Mouse (Mus musculus): ENCODE measurements at regions not wholly inside any gene's neighbourhood (a gene's known extent, or its start where the extent isn't known, plus 50 kb on each side); places are given as distances from the start of the nearest gene placed in this dataset.

GRCm38 (mm10) chr8:56682564-56682963 lies 131.7 kb downstream of the Fbxo8 start:
- no peak for DNase-seq

- DNase-seq: no peak
Observed at GRCm38 (mm10) chr8:56684352-56684751, 133.5 kb downstream of the Fbxo8 start.

DNA sequence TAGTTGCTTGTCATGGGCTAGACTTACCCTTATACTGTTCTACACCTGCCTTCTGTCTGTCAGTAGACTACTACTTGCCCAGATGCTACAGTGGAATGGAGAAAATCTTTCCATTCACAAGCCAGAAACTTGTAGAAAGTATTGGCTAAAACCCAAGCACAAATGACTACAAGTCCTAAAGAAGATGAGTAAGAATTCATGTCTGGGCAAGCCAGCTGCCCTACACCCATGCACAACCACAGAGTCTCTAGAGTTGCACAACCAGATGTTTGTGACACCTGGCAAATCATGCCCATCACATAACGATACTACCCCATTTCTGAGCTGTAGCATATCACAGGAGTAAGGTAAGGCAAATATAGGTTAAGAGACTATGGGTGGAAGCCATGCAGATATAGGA lies 144.5 kb downstream of the Fbxo8 start:
- no peak for DNase-seq

GRCm38 (mm10) chr8:56700580-56701145 lies 149.8 kb downstream of the Fbxo8 start:
- DNase-seq: no peak

- DNase-seq: no peak
Observed at GRCm38 (mm10) chr8:56706377-56706776, 155.5 kb downstream of the Fbxo8 start.

GRCm38 (mm10) chr8:56706941-56707706 lies 156.2 kb downstream of the Fbxo8 start:
- DNase-seq: peak; percentile 2

DNA sequence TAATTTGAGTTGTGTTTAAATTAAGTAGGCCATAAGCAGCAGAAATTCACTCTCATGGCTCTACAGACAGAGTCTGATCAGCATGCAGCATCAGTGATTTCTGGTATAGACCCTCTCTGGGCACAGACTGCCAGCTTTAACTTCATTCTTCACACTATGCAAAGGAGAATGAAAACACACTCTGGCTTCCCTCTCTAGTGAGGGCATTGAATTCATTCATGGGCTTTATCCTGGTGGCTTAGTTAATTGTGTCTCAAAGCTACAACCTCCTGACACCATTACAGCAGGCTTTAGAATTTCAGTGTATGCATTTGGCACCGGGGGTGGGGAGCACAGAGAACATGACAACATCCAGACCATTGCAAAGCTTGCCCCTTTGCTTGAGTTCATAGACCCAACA lies 169.1 kb downstream of the Fbxo8 start:
- no peak for DNase-seq

GRCm38 (mm10) chr8:56722473-56723236 lies 171.8 kb downstream of the Fbxo8 start:
- DNase-seq: no peak

GRCm38 (mm10) chr8:56724607-56725006 lies 173.7 kb downstream of the Fbxo8 start:
- no peak for DNase-seq

DNA sequence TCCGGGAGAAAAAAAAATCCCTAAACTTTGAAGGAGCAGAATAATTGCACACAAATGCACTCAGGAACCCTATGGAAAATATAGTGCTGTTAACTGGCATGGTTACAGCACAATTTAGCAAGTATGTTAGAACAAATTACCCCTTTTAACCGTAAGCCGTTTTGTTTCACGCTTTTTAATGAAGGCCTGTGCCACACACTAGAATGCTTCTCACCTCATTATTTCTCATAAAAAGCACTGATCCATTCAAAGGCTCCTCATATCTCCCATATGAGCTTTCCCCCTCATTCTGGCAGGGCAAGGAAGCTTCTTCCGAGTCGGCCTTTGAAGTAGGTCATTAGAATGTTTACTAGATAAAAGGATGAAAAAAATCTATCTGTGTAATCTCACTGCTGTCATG lies 182.4 kb downstream of the Fbxo8 start:
- DNase-seq: no peak

GRCm38 (mm10) chr8:56735021-56735420 lies 184.1 kb downstream of the Fbxo8 start:
- DNase-seq: no peak

DNA sequence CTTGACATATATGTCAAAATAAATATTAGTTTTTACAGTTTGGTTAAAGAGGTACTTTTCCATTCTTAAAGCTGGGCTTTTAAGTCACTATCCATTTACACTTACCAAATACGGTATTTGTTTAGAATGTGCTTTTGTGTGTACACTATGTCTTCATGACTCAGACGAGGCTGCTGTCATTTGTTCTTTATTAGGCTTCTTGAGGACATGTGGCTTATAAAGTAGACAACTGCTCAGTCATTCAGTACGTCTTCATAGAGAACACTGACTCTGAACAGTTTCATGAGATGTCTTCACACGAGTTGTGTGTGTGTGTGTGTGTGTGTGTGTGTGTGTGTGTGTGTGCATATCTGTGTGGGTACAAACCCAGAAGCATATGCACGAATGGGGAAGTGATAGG lies 216.1 kb downstream of the Fbxo8 start:
- DNase-seq: no peak

GRCm38 (mm10) chr8:56784441-56784840 lies 233.6 kb downstream of the Fbxo8 start:
- DNase-seq: no peak

DNA sequence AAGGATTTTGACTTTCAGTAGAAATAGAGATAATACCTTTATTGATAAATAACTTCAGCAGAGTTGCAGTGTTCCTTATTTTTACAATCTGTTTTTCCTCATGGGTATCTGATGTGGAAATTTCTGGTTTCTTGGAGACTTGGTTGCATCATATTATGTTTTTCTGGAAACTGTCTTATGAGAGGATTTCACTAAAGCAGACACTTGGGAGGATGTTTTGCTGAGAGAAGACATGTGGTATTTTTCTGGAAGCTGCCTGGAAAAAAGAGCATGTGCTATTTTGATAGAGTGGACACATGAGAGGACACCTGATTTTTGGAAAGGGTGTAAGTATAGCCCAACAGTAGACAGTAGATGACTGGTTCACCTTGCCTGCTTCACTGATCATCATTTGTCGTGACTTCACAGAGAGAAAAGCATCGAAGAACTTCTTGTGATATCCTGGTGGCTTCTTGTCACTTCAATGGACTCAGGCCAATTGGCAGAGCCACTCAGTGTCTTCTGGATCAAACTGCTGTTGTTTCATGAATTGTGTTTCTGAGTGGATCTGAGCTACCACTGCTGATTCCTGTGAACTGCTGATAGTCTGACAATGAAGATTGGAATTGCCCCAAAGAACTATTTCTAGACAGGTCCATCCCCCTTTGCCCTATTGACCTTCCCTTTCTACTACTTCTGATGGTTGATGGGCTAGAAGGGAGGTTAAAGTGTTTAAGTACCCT lies 238.8 kb downstream of the Fbxo8 start:
- peak; percentile 10 for DNase-seq

- DNase-seq: no peak
Observed at GRCm38 (mm10) chr8:56832651-56833050, 281.8 kb downstream of the Fbxo8 start.

DNA sequence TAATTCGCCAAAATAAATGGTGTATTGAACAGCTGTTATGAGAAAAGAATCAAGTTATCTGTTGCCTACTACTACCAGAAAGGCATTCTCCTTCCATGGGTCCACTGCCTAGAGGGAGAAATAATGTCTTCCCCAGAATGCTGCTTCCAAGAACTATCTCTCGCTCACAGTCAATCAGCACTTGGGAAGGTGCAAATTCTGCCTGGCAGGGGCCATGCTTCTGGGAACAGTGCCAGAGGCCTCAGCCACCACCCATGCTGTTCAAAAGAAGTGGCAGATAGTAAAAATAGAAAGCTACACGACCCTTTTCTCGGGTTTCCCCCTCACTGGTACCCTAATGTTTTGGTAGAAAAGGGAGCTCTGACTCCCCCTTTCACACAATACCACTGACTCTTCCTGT lies 282.2 kb downstream of the Fbxo8 start:
- DNase-seq: peak; percentile 7

- DNase-seq: peak; percentile 9
Observed at GRCm38 (mm10) chr8:56883449-56883848, 332.6 kb downstream of the Fbxo8 start.

GRCm38 (mm10) chr8:56884195-56884594 lies 333.3 kb downstream of the Fbxo8 start:
- DNase-seq: peak; percentile 18

DNA sequence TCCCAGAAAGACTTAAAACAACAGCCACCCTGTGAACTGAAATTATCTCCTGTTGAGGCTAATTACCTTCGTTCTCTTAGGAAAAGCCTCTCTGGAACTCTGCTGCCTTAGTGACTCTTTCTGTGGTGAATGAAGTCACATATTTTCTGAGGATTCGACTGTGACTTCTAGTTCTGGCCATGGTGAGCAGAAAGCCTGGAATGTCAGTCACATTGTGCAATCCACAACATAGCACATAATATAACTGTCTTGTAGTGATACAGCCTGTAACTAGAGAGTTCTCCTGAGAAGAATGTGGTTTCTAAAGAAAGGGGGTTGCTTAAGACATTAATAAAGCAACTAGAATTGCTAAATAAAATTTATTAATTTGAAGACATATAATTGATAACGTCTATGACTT lies 342.7 kb downstream of the Fbxo8 start:
- DNase-seq: peak; percentile 14

GRCm38 (mm10) chr8:56915362-56915761 lies 364.5 kb downstream of the Fbxo8 start:
- no peak for DNase-seq

GRCm38 (mm10) chr8:56915989-56916388 lies 365.1 kb downstream of the Fbxo8 start:
- no peak for DNase-seq

GRCm38 (mm10) chr8:56924724-56925123 lies 373.8 kb downstream of the Fbxo8 start:
- no peak for DNase-seq

DNA sequence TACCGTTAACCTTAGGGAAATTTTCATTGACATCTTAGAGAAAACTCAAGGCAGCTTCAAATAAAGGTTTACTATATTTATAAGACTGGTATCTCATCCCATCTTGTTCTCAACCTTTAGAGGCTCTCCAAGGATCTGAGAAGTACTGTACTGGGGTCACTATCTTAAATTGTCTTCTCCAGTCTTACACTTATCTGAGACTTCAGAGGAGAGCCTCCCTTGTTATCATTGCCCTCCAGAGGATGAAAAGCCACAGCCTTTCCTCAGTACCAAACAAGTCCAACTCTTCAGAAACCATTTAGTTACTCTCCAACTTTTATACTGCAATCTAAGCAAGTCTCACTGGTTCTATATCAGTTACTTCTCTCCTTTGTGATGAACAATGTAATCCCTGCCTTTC lies 376.3 kb downstream of the Fbxo8 start:
- DNase-seq: no peak

Measured in lung, postnatal 10 days (tissue).